Mouse (Mus musculus) ES-Bruce4 (cell line): ENCODE results near the gene Ift81. TPM values are rescaled to one million over a fixed set of nuclear protein-coding genes. Genes with fewer than 3 reads are reported as not detected.

Experiments
- H3K27ac ChIP-seq: 2 replicates; pipeline ENCODE4 v1.5.1; 2012; ENCODE audit warnings: low read length, inconsistent platforms; ENCODE audit not compliant: insufficient read depth
- H3K27me3 ChIP-seq: 2 replicates; pipeline ENCODE4 v1.6.1; 2012; ENCODE audit warnings: mild to moderate bottlenecking, low read length, inconsistent platforms; ENCODE audit not compliant: control insufficient read depth, poor library complexity, insufficient read depth, severe bottlenecking
- H3K36me3 ChIP-seq: 2 replicates; pipeline ENCODE4 v1.6.1; 2012; ENCODE audit warnings: inconsistent platforms, mild to moderate bottlenecking, low read length, moderate library complexity; ENCODE audit not compliant: control insufficient read depth, poor library complexity, insufficient read depth, severe bottlenecking
- H3K4me1 ChIP-seq: one replicate; pipeline ENCODE4 v1.8.1; 2011; ENCODE audit warnings: low read length; ENCODE audit not compliant: control insufficient read depth, insufficient read depth
- H3K4me3 ChIP-seq: 2 replicates; pipeline ENCODE4 v1.5.1; 2011; ENCODE audit warnings: low read depth, mild to moderate bottlenecking, low read length
- H3K9ac ChIP-seq: 2 replicates; pipeline ENCODE4 v1.6.1; 2012; ENCODE audit warnings: low read depth, mild to moderate bottlenecking, inconsistent platforms; ENCODE audit not compliant: poor library complexity, severe bottlenecking
- H3K9me3 ChIP-seq: replicated peaks from 2 replicates; pipeline ENCODE4 v1.6.1; 2012; ENCODE audit warnings: mild to moderate bottlenecking, low read length, inconsistent platforms; ENCODE audit not compliant: control insufficient read depth, poor library complexity, insufficient read depth, severe bottlenecking
- CTCF ChIP-seq: IDR thresholded peaks from one replicate; pipeline ENCODE4 v1.8.1; 2011; ENCODE audit warnings: low read depth, low read length
- EP300 ChIP-seq: IDR thresholded peaks from 2 replicates; pipeline ENCODE4 v1.6.1; 2011; ENCODE audit warnings: low read depth, low read length; ENCODE audit not compliant: insufficient read depth
- POLR2A ChIP-seq: IDR thresholded peaks from one replicate; pipeline ENCODE4 v1.8.1; 2011; ENCODE audit warnings: low read length; ENCODE audit not compliant: insufficient read depth
- polyA plus RNA-seq: library from polyadenylated mRNA; stranded (reverse); fragments of >200 nt; gene quantifications from 2 replicates; pipeline ENCODE4 v1.2.4, GENCODE M21; 2011; ENCODE audit warnings: low read depth; ENCODE audit not compliant: missing spikeins, insufficient read depth, insufficient read length

Gene Ift81
- polyA plus RNA-seq, 1 experiment: 36.9 TPM

DNA sequence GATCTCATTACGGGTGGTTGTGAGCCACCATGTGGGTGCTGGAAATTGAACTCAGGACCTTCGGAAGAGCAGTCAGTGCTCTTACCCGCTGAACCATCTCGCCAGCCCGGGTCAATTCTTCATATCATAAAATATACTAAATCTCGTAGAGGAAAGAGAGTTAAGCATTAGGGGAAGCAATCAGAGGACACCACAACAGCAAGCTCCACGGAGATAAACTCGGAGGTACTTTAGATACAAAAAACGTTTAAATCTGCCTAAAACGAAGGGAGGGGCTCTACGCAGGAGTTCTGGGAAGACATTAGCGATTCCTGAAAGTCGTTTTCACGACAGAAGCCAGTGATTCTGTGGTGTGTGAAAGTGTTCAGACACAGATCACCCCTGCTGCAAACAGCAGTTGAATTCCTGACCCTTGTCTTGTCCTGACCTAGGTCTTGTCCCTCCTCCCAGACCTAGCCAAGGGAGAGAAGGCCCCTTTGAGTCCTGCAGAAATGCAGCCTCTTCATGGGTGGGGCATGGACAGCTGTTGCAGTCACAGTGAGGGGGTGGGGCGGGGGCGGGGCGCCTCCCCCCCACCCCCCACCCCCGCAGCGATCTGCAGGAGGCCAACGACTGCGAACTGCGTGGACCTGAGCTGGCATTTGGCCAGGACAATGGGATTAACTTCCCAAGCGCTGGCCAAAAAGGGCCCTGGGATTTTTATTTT is 100.7 kb downstream of the Ift81 start:
- no peaks in the 10 kb centered on the region for H3K27me3 ChIP-seq
- peaks cover 15% of the 10 kb centered on the region for H3K4me1 ChIP-seq
- no peaks in the 10 kb centered on the region for H3K36me3 ChIP-seq
- no peak overlapping the region for H3K4me3 ChIP-seq
- H3K27ac ChIP-seq: 0 out of 2 replicates have a peak overlapping the region, but pooled peaks have one; percentile 47
- no peak for TF ChIP-seq POLR2A
- TF ChIP-seq EP300: peak; percentile 77
- peak; percentile 1 for TF ChIP-seq CTCF
- no peaks in the 10 kb centered on the region for H3K9me3 ChIP-seq
- no peak overlapping the region for H3K9ac ChIP-seq

GRCm38 (mm10) chr5:122512011-122512410 is 102.3 kb downstream of the Ift81 start:
- Histone ChIP-seq H3K4me1 (peaks cover 11% of the 10 kb centered on the region), H3K27ac (no peak overlapping the region), H3K9ac (peak overlapping the region; percentile 19; the same call in 1 of the 2 replicates), H3K27me3 (no peaks in the 10 kb centered on the region), H3K4me3 (no peak overlapping the region), H3K36me3 (no peaks in the 10 kb centered on the region), H3K9me3 (no peaks in the 10 kb centered on the region)
- TF ChIP-seq POLR2A (no peak), CTCF (no peak), EP300 (no peak)

- Histone ChIP-seq H3K9ac (peak overlapping the region; percentile 19), H3K27ac (no peak overlapping the region), H3K4me3 (no peak overlapping the region), H3K36me3 (no peaks in the 10 kb centered on the region), H3K9me3 (0 out of 2 replicates have a peak, but pooled peaks cover 2% of the 10 kb centered on the region), H3K27me3 (no peaks in the 10 kb centered on the region), H3K4me1 (peaks cover 11% of the 10 kb centered on the region)
- no peak for TF ChIP-seq POLR2A
- no peak for TF ChIP-seq EP300
- no peak for TF ChIP-seq CTCF
Observed at GRCm38 (mm10) chr5:122511405-122511804, 102.9 kb downstream of the Ift81 start.

GRCm38 (mm10) chr5:122510651-122511157 is 103.6 kb downstream of the Ift81 start:
- 0 out of 2 replicates have a peak, but pooled peaks cover 2% of the 10 kb centered on the region for H3K9me3 ChIP-seq
- H3K4me1 ChIP-seq: peaks cover 9% of the 10 kb centered on the region
- H3K36me3 ChIP-seq: no peaks in the 10 kb centered on the region
- H3K27me3 ChIP-seq: no peaks in the 10 kb centered on the region
- H3K27ac ChIP-seq: no peak overlapping the region
- H3K4me3 ChIP-seq: peak overlapping the region; percentile 24
- no peak for TF ChIP-seq POLR2A
- no peak for TF ChIP-seq CTCF
- TF ChIP-seq EP300: no peak
- peak overlapping the region; percentile 19 for H3K9ac ChIP-seq

DNA sequence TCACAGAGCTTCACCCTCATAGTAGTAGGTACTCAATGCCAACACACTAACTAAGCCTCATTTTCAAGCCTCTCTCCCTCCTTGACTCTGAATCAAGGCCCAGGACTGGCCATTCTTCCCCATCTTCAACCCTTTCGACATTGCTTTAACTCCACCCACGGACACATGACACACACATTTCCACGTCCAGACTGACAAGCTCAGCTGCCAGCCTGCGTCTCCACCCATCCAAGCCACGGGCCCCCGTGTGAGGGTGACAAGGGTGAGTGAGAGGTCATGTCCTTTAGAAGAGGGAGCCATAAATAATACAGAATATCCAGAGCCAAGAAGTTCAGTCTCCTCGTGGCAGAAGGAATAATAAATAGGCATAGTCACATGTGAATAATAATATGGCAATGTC is 104.7 kb downstream of the Ift81 start:
- H3K4me3 ChIP-seq: no peak overlapping the region
- 0 out of 2 replicates have a peak, but pooled peaks cover 2% of the 10 kb centered on the region for H3K9me3 ChIP-seq
- no peaks in the 10 kb centered on the region for H3K36me3 ChIP-seq
- no peak overlapping the region for H3K27ac ChIP-seq
- no peak overlapping the region for H3K9ac ChIP-seq
- TF ChIP-seq CTCF (no peak), POLR2A (no peak), EP300 (no peak)
- peaks cover 9% of the 10 kb centered on the region for H3K4me1 ChIP-seq
- H3K27me3 ChIP-seq: no peaks in the 10 kb centered on the region

GRCm38 (mm10) chr5:122508861-122509306 is 105.4 kb downstream of the Ift81 start:
- H3K36me3 ChIP-seq: no peaks in the 10 kb centered on the region
- TF ChIP-seq EP300 (no peak), CTCF (no peak), POLR2A (no peak)
- H3K9ac ChIP-seq: no peak overlapping the region
- no peak overlapping the region for H3K4me3 ChIP-seq
- 0 out of 2 replicates have a peak, but pooled peaks cover 2% of the 10 kb centered on the region for H3K9me3 ChIP-seq
- H3K27ac ChIP-seq: no peak overlapping the region
- no peaks in the 10 kb centered on the region for H3K27me3 ChIP-seq
- H3K4me1 ChIP-seq: peaks cover 6% of the 10 kb centered on the region
